Mouse (Mus musculus): ENCODE results near the gene Gm9970.
"Not testable (repeated sequence)": the region's sequence is repeated elsewhere in the genome, so short reads cannot be mapped to it uniquely, and the experiment has no call there.

The Gm9970 gene

GRCm38 (mm10) chr5:31222696-31223095, 18.3 kb downstream of the Gm9970 start:
- DNase-seq (ENCODE audit: low spot score in 2 of 2): no peak

DNA sequence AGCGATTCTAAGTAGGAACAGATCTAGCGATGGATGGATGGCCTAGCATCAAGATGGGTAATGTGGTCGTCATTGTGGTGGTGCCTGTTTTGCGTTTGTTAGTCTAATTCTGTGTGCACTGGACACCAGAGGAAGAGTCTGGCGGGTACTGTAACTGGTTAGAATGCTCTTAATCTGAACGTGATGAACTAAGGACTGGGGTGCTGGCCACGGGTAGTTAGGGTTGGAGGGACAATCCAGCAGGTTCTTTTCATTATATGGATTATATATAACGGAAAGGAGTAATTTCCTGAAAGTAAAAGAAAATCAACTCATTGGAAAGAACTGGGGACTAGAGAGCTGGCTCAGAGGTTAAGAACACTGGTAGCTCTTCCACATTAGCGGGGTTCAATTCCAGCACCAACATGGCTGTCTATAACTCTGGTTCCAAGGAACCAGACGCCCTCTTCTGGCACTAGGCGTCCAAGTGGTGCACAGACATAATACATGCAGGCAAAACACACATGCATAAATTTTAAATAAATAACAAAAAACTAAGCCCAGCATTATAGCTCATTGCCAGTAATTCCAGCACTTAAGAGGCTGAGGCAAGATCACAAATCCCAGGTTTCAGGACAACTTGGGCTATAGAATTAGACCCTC, 19.6 kb downstream of the Gm9970 start:
- peak in 1 of 2 experiments; percentile 45 for DNase-seq (ENCODE audit: low spot score in 2 of 2)

DNA sequence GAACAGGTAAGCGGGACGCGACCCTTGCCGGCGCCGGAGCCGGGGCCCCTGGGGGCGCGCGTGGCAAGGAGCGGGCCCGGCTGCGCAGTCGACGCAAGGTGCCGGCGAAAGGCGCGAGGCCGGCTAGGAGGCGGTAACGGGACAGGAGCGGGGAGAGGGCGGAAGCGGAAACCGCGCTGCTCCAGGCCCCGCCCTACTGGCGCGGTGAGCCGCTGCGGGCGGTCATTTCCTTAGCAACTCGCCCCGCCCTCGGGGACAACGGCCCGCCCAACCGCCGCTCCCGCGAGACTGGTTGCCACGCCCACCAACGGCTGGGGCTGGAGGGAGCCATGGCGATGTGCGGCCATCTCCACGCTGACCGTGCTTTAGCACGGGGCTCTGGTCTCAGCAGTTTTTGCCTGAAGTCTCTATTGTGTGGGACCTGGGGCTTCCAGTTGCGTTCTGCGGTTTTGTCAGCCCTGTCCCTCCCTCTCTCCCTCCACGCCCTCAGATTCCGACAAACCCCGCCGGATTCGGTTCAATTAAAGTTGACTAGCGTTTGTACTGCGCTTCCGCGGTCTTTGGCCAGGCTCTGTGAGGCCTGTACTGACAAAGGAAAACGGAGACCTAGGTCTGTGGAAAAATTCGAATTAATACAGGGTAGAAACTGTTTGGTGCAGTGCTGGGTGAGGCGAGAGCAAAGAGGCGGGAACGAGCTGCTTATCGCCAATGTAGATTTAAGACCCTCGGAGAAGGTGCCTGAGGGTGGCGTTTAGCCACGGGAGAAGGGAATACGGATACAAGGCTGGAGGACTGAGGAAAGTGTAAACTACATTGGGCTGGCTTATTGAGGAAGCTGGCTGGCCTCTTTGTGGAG, 20.4 kb downstream of the Gm9970 start, which contains the start of gene Ppm1g:
TSS of gene Ppm1g (minus strand) at position 240 of the 856 bp plus-strand sequence.
- DNase-seq (ENCODE audit: low spot score in 2 of 2): peak; percentile 99

GRCm38 (mm10) chr5:31219911-31220447, 21.1 kb downstream of the Gm9970 start:
- no peak for DNase-seq (ENCODE audit: low spot score in 2 of 2)

GRCm38 (mm10) chr5:31219474-31219873, 21.6 kb downstream of the Gm9970 start:
- DNase-seq (ENCODE audit: low spot score in 2 of 2): no peak

DNA sequence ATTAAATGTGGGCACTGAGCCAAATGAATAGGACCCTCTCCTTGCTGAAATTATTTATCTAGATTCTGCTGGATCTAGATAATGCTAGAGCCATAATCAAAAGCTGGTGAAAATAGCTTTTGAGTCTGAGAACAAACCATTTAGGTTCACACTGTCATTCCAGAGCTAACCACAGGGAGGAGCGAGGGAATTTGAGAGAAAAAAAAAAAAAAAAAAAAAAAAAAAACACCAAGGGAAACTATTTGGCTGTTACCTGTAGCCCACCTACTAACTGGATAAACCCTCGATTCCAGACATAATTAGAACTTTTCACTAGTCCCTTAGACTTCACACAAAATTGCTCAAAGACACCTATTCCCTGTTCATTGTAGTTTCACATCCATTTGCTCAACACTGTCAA, 22.0 kb downstream of the Gm9970 start:
- no peak for DNase-seq (ENCODE audit: low spot score in 2 of 2)

DNA sequence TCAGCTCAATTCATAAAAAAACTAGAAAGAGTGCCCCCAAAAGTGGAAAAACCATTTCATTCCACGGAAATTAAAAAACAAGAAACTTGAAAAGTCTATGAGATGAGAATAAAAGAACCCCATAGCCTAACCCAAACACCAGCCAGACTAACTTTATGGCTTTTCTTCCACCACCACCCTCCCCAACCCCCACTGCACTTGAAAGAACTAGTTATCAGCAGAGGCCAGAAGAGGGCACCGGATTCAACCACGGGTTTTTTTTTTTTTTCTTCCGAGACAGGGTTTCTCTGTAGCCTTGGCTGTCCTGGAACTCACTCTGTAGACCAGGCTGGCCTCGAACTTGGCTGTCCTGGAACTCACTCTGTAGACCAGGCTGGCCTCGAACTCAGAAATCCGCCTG, 22.7 kb downstream of the Gm9970 start:
- DNase-seq (ENCODE audit: low spot score in 2 of 2): peak in 1 of 2 experiments; percentile 44

- DNase-seq (ENCODE audit: low spot score in 2 of 2): not testable (repeated sequence)
Observed at GRCm38 (mm10) chr5:31216554-31216953, 24.5 kb downstream of the Gm9970 start.

GRCm38 (mm10) chr5:31204421-31204820, 36.6 kb downstream of the Gm9970 start:
- no peak for DNase-seq (ENCODE audit: low spot score in 2 of 2)

GRCm38 (mm10) chr5:31203866-31204265, 37.2 kb downstream of the Gm9970 start:
- no peak for DNase-seq (ENCODE audit: low spot score in 2 of 2)

DNA sequence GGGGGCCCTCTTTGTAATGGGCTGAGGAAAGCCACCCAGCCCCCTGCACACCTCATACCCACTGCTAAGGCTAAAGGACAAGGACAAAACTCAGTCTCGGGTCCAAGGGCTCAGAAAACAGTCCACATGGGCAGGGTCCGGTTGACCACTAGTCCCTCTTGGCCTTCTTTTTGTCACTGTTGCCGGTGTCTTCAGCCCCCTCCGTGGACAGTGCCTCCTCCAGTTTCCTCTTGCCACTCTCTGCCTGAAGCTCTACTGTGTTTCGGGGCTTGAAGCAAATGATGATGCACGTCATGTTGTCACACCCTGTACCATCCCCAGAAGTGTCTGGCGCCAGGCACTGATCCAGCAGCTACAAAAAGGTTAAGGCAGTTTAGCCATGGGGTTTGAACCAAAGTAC, 38.1 kb downstream of the Gm9970 start:
- no peak for DNase-seq (ENCODE audit: low spot score in 2 of 2)

GRCm38 (mm10) chr5:31201742-31202590, 39.1 kb downstream of the Gm9970 start, which contains the start of gene Zfp513:
Zfp513 (minus strand) TSS chr5:31202303.
- peak; percentile 83 to 88 for DNase-seq (ENCODE audit: low spot score in 2 of 2)

DNA sequence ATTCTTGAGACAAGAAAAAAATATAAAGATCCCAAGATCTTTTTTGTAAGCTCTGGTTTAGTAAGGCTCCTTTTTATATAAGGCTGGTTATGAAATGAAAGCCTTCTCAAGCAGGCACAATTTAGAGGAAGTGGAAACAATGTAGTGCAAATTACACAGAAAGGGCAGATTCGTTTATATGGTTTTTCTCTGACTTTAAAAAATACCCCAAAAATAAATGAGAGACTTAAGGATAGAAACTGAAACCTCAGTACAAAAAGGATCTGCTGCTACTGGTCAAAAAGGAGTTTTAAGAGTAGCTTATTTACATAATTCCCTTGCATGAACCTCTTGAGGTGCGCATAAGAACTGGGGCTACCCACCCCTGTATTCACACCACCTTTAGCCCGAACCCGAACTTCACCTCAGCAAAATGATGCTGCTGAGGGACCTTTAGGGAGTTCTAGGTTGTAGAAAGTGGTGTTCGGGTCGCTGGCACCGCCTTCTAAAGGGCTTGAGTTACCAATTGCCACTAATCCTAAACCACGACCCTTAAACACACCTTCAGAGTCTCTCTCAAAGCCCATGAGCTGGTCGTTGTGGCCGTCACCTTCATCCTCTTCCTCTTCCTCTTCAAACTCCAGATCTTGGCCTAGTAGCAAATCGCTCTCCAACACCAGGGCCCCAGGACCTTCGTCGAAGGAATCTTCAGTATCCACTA, 39.8 kb downstream of the Gm9970 start:
- no peak for DNase-seq (ENCODE audit: low spot score in 2 of 2)

- no peak for DNase-seq (ENCODE audit: low spot score in 2 of 2)
Observed at GRCm38 (mm10) chr5:31200327-31200768, 40.7 kb downstream of the Gm9970 start.

DNA sequence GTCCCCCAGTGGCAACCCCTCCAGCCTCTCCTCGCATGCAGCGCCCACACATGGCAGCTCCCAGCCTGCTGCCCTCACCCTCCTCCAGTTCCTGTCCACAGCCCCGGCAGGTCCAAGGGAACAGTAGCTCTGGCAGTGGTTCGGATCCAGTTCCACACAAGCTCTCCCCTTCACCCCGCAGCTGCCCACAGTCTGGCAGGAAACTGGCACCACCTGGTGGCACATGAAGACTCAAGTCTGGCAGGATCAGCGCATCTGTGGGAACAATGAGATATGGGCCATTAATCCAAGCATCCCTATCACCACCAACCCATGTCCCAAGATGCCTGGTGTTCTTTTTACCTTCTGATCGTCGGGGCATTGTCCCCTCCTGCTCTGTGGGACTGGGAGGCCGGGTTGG, 41.1 kb downstream of the Gm9970 start:
- no peak for DNase-seq (ENCODE audit: low spot score in 2 of 2)

GRCm38 (mm10) chr5:31199321-31199892, 41.6 kb downstream of the Gm9970 start:
- DNase-seq (ENCODE audit: low spot score in 2 of 2): no peak

DNA sequence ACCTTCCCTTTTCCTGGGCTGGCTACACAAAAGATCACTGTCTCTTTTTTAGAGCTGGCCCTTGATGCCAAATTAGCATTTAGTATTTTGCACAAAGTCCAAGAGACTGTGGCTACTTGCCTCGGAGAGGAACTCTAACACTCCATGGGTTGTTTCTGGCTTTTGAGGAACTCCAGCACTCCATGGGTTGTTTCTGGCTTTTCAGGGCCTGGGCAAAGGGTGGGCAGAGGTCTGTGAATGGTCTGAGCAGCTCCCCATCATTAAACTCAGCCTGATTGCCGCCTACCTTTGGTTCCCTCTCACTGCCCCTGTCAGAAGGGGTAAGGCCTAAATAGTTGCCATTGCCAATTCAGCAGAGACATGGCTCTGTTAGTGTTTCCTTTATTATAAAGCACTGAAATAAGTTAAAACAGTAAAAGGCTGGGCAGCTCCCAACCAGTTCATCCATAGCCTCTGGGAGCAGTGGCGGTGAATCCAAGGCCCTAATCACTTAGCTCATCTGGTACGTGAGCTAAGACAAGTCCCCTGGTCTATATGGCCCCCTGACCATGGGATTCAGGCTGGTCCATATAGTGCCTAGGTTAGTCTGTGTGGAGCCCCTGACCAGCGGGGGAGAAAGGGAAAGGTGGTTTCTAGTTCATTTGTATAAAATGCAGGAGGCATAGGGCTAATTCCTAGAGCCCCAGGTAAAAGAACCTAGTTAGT, 42.3 kb downstream of the Gm9970 start:
- no peak for DNase-seq (ENCODE audit: low spot score in 2 of 2)

GRCm38 (mm10) chr5:31198170-31198569, 42.9 kb downstream of the Gm9970 start:
- DNase-seq (ENCODE audit: low spot score in 2 of 2): no peak

DNA sequence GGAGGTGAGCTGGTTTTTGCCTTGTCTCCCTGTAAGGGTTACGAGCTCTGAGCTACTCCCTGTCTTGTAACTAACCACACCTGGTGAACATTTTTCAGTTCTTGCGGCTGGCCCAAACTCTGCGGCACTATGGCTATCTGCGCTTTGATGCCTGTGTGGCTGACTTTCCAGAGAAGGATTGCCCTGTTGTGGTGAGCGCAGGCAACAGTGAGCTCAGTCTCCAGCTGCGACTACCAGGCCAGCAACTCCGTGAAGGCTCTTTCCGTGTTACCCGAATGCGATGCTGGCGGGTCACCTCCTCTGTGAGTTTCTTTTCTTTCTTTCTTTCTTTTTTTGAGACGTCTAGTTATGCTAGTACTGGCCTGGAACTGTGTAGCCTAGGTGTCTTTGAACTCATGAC, 44.0 kb downstream of the Gm9970 start:
- no peak for DNase-seq (ENCODE audit: low spot score in 2 of 2)

- no peak for DNase-seq (ENCODE audit: low spot score in 2 of 2)
Observed at GRCm38 (mm10) chr5:31196207-31196606, 44.8 kb downstream of the Gm9970 start.
